Mouse (Mus musculus) ES-Bruce4 (cell line): ENCODE data around the gene Krtap4-7. TPM values are rescaled to one million over a fixed set of nuclear protein-coding genes. Genes with fewer than 3 reads are reported as not detected.

Source experiments
- H3K27ac ChIP-seq: 2 replicates; pipeline ENCODE4 v1.5.1; 2012; ENCODE audit warnings: low read length, inconsistent platforms; ENCODE audit not compliant: insufficient read depth
- H3K27me3 ChIP-seq: 2 replicates; pipeline ENCODE4 v1.6.1; 2012; ENCODE audit warnings: mild to moderate bottlenecking, low read length, inconsistent platforms; ENCODE audit not compliant: control insufficient read depth, poor library complexity, insufficient read depth, severe bottlenecking
- H3K36me3 ChIP-seq: 2 replicates; pipeline ENCODE4 v1.6.1; 2012; ENCODE audit warnings: inconsistent platforms, mild to moderate bottlenecking, low read length, moderate library complexity; ENCODE audit not compliant: control insufficient read depth, poor library complexity, insufficient read depth, severe bottlenecking
- H3K4me1 ChIP-seq: one replicate; pipeline ENCODE4 v1.8.1; 2011; ENCODE audit warnings: low read length; ENCODE audit not compliant: control insufficient read depth, insufficient read depth
- H3K4me3 ChIP-seq: 2 replicates; pipeline ENCODE4 v1.5.1; 2011; ENCODE audit warnings: low read depth, mild to moderate bottlenecking, low read length
- H3K9ac ChIP-seq: 2 replicates; pipeline ENCODE4 v1.6.1; 2012; ENCODE audit warnings: low read depth, mild to moderate bottlenecking, inconsistent platforms; ENCODE audit not compliant: poor library complexity, severe bottlenecking
- H3K9me3 ChIP-seq: replicated peaks from 2 replicates; pipeline ENCODE4 v1.6.1; 2012; ENCODE audit warnings: mild to moderate bottlenecking, low read length, inconsistent platforms; ENCODE audit not compliant: control insufficient read depth, poor library complexity, insufficient read depth, severe bottlenecking
- CTCF ChIP-seq: IDR thresholded peaks from one replicate; pipeline ENCODE4 v1.8.1; 2011; ENCODE audit warnings: low read depth, low read length
- EP300 ChIP-seq: IDR thresholded peaks from 2 replicates; pipeline ENCODE4 v1.6.1; 2011; ENCODE audit warnings: low read depth, low read length; ENCODE audit not compliant: insufficient read depth
- POLR2A ChIP-seq: IDR thresholded peaks from one replicate; pipeline ENCODE4 v1.8.1; 2011; ENCODE audit warnings: low read length; ENCODE audit not compliant: insufficient read depth
- polyA plus RNA-seq: library from polyadenylated mRNA; stranded (reverse); fragments of >200 nt; gene quantifications from 2 replicates; pipeline ENCODE4 v1.2.4, GENCODE M21; 2011; ENCODE audit warnings: low read depth; ENCODE audit not compliant: missing spikeins, insufficient read depth, insufficient read length

Krtap4-7 gene
- polyA plus RNA-seq, 1 experiment: not detected

DNA sequence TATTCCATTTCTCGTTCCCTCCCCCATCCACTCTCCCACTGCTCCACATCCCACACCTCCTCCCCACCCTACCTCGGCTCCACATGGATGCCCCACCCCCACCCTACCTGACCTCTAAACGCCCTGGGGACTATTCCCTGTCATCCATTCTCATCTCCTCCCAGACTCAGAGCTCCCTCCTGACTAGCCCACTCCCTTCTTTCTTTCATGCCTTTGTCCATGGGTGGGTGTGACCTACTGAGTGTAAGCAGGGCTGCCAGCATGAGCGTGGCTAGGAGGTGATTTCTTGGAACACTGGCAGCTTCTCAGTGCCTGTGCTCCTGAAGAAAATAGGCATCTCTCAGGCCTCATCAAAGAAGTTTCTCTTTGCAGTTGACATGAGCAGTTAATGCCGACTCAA is 13.2 kb upstream of the Krtap4-7 start:
- Histone ChIP-seq H3K27me3 (no peaks in the 10 kb centered on the region), H3K36me3 (no peaks in the 10 kb centered on the region), H3K4me1 (peaks cover 2% of the 10 kb centered on the region), H3K27ac (no peak overlapping the region), H3K4me3 (no peak overlapping the region), H3K9ac (no peak overlapping the region), H3K9me3 (no peaks in the 10 kb centered on the region)
- TF ChIP-seq CTCF: no peak
- TF ChIP-seq POLR2A: no peak
- no peak for TF ChIP-seq EP300

DNA sequence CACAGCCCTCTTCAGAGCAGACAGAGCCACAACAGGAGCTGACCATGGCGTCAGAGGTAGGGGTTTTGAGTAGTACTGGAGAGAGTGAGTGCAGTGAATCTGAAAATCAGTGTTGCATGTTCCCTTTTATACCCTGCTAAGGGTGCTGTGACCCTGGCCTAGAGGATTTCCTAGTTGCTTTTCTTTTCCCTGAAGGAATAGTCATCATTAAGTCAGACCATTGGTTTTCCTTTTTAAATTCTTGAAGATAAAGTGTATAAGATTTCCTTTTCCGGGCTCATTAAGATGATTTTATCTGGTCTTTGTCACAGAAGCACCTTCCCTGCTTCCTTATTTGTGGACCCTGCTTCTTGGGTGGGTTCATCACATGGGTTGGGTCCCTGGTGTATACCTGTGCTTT is 6.2 kb upstream of the Krtap4-7 start, which contains the start of gene Gm11555:
Gm11555 (minus strand) TSS at position 101 of the 400 bp plus-strand sequence.
- no peak within 1 kb of the TSS for H3K27ac ChIP-seq
- no peak for TF ChIP-seq CTCF
- no peak for TF ChIP-seq POLR2A
- TF ChIP-seq EP300: no peak
- peaks cover 3% of the 10 kb centered on the region; the same call in 1 of the 2 replicates for H3K9me3 ChIP-seq
- H3K36me3 ChIP-seq: no peaks in the 10 kb centered on the region
- H3K27me3 ChIP-seq: no peaks in the 10 kb centered on the region
- no peak within 1 kb of the TSS for H3K4me3 ChIP-seq
- no peaks in the 10 kb centered on the region for H3K4me1 ChIP-seq
- no peak within 1 kb of the TSS for H3K9ac ChIP-seq

DNA sequence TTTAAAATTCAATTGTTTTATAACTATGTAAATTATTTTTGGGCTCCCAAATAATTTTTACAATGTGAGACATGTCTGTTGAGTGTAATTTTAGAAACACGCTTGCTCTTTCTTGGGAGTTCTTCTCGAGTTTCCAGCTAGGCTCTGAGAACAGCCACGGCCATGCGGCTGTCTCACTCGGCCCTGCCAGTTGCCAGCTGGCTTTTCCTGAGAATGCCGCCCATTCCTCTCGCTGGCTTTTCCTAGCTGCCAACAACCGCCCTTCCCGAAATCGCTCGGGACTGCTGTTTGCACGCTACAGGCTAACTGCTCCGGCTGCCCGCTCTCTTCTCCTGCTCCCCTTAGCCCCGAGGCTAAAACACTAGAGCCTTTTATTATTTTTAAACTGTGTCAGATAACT is 2.6 kb upstream of the Krtap4-7 start:
- Histone ChIP-seq H3K4me1 (no peaks in the 10 kb centered on the region), H3K27me3 (no peaks in the 10 kb centered on the region), H3K36me3 (no peaks in the 10 kb centered on the region), H3K9ac (no peak overlapping the region), H3K9me3 (peaks cover 3% of the 10 kb centered on the region; the same call in 1 of the 2 replicates), H3K27ac (no peak overlapping the region), H3K4me3 (no peak overlapping the region)
- TF ChIP-seq CTCF (no peak), POLR2A (no peak), EP300 (no peak)

DNA sequence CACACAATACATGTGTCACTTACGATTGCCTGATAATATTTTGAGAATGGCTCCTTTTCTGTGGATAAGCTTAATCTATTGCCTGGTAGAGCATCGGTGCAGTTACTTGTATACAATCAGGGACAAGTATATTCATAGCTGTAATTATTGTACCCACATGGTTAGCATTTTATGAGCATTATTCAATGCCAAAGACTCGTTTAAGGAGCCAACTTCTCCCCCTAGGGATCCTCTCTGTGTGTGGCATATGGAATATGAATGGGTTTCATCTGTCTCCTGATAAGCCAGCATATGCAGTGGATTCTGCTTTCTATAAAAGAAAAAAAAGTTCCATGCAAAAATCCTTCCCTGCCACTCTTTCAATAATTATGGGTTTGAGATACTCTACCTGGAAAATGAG is 462 bp upstream of the Krtap4-7 start:
- Histone ChIP-seq H3K27me3 (no peaks in the 10 kb centered on the region), H3K36me3 (no peaks in the 10 kb centered on the region), H3K4me3 (no peak overlapping the region), H3K4me1 (no peaks in the 10 kb centered on the region), H3K27ac (no peak overlapping the region), H3K9ac (no peak overlapping the region), H3K9me3 (no peaks in the 10 kb centered on the region)
- TF ChIP-seq POLR2A (no peak), CTCF (no peak), EP300 (no peak)

DNA sequence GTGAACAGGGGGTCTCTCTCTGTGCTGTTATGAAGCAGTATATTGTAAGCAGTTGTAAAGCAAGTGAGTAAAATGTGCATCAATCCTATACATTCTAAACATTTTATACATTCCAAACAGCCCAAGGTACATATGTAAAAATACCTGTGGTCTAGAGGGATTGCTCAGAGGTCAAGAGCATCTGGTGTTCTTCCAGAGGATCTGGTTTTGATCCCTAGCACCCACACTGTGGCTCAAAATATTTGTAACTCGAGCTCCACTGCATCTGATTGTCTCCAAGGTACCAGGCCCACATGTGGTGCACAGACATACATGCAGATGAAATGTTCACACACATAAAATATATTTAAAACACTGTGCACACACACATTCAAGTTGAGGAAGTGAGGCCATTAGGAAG is 3.0 kb downstream of the Krtap4-7 start:
- H3K36me3 ChIP-seq: no peaks in the 10 kb centered on the region
- H3K4me3 ChIP-seq: no peak overlapping the region
- TF ChIP-seq EP300 (no peak), CTCF (no peak), POLR2A (no peak)
- no peaks in the 10 kb centered on the region for H3K4me1 ChIP-seq
- H3K27me3 ChIP-seq: no peaks in the 10 kb centered on the region
- H3K9ac ChIP-seq: no peak overlapping the region
- H3K27ac ChIP-seq: no peak overlapping the region
- no peaks in the 10 kb centered on the region for H3K9me3 ChIP-seq

DNA sequence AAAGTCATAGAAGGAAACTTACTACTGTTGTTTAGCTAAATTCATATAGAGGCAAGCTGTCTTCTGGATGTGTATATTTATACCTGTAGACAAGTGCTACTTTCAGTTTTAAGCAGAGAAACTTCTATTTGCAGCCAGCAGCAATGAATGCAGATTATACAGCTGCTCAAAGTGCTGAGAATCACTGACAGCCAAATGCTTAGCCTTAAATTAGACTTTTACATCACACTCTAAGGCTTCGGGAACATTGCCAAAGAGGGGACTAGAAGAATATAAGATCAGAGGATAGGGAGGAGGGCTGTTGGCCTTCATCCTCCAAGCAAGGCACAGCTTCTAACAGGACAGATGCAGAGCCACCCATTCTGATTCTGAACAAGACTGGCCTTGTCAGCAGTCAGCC is 6.8 kb downstream of the Krtap4-7 start:
- H3K4me3 ChIP-seq: no peak overlapping the region
- H3K27ac ChIP-seq: no peak overlapping the region
- no peaks in the 10 kb centered on the region for H3K27me3 ChIP-seq
- no peaks in the 10 kb centered on the region for H3K4me1 ChIP-seq
- H3K9ac ChIP-seq: no peak overlapping the region
- H3K9me3 ChIP-seq: no peaks in the 10 kb centered on the region
- no peaks in the 10 kb centered on the region for H3K36me3 ChIP-seq
- TF ChIP-seq CTCF (no peak), POLR2A (no peak), EP300 (no peak)
